Mouse (Mus musculus) kidney, postnatal 14 days (tissue): Measurements from ENCODE around the gene Aldh1a2.

Experiments used
- DNase-seq: peaks from one replicate; pipeline ENCODE4 v3.0.0; 2022; ENCODE audit warnings: mixed read lengths

Aldh1a2 gene

DNA sequence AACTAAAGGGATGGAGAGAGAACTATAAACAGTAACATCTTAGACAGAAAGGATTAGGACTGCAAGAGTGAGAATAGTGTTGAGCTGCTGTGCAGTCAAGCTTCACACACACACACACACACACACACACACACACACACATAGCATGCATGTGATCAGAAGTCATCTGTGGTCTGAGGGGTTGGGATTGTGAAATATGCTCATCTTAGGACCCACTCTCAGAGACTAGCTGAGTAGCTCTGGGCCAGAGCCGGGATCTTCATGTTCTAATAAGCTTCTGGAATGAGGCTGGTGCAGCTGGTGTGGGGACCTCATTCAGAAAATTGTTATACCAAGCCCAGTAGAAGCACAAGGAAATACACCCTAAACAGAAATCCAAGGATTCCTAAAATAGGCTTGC lies 75.1 kb downstream of the Aldh1a2 start:
- no peak for DNase-seq

GRCm38 (mm10) chr9:71295501-71295900 lies 79.9 kb downstream of the Aldh1a2 start:
- DNase-seq: no peak

DNA sequence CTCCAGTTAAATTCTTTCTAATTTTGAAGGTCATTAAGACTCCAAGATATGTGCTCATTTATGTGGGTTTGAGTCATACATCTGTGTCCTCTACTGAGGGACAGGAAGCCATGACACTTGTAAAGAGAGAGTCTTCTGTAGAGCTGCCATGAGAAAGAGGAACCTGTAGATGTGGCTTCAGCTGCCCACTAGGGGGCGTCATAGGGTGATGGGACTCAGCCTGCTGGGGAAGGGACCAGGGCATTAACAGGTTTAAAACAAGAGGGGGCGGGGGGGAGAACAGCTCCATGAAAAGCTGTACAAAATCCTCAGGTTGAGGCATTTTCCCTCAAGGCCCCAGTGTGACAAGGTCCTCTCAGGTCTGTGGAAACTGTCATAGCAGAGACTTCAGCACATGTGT lies 88.0 kb downstream of the Aldh1a2 start:
- no peak for DNase-seq

DNA sequence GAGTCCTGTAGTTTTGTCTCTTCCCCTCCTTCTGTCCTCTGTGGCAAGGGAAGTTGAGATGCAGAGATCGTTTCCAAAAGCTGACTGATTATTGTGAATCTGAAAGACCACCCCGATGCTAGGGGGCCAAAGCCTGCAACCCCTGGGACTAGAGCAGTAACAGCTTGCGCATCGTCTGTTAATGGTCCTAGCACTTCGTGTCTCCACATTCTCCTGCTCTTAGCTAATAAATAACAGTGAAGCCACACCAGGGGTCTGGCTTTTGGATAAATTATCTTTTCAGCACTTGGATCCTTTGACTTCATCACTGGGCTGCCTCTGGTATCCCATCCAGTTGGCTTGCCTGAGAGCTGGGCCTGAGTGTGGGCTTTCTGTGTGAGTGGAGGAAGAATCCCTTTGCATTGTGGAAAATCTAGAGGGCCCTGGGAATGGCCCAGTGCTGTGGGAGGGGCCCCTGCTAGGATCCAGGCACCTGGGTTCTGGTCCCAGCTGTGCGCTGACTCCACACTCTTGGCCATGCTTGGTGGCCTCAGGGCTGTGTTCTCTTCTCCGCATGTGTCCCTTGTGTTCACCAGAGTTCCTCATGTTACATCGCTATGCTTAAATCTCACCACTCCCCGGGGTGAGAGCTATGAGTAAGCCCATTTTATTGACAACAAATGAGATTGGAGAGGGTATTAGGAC lies 91.7 kb downstream of the Aldh1a2 start:
- DNase-seq: no peak

DNA sequence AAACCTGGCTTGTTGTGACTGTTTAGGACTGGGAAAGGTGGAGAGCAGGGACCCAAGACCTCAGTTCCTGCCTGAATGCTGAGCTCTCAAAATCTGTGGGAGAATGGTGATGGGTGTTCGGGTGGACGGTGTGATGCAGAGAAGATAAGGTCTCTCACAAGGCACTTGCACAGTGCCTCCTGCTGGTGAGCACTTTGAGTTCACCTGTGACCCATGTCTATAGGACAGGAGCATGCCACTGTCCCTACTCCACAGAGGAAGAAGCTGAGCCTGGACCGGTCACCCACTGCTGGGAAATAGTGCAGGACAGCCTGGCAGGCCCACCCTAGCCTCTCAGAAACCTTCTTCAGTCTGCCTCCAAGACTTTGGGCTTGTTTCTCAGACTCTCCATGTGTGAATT lies 100.4 kb downstream of the Aldh1a2 start:
- DNase-seq: no peak

DNA sequence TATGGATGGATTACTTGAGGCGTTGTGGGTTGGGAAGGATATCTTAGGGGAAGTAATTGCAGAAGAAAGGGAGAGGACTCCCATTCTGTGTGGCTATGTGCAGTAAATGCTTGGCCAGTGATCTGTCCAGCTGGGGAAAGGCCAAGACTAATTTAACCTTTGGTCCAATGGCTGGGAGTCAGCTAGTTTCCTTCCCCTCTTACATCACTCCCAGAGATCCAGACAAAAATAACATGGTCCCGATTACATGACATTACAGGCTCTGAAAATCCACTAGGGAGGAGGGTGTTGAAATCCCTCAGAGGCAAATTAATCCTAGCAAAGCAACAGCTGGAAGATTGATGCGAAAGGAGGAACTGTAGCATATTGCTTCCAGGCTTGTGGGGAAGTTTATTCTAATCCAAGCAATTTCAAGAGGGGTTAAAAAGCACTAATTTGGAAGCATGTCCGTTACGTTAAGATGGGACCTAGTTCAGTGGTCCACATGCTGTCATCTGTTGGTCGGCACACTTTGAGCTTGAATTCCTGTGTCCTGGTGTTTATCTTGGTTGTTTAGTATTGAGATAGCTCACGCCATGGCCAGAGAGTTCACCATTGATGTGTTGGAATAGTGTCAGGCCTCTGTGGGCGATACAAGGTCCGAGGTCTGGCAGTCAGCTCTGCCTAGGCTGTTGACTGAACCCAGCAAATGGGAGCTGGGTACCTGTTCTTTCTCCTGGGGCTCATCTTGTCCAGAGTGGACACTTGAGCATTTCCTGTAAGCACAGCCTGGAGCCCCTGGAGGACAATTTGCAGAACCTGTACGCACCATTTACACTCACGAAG lies 101.7 kb downstream of the Aldh1a2 start:
- peak; percentile 87 for DNase-seq

DNA sequence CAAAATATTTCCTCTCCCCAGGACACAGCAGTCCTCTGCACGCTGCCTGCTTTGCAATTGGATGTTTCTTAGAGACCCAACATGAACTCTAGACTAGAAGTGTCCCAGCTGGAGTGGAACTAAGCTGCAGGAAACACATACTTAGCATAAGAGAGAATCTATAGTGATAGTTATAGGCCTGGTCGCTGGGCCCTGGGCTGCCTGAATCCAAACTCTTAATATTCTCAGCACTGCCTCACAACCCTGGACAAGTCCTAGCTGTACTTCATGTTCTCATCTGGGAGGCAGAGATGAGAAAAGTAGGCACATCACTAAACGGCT lies 102.3 kb downstream of the Aldh1a2 start:
- DNase-seq: peak; percentile 19

- no peak for DNase-seq
Measured at GRCm38 (mm10) chr9:71319776-71320175, 104.2 kb downstream of the Aldh1a2 start.

DNA sequence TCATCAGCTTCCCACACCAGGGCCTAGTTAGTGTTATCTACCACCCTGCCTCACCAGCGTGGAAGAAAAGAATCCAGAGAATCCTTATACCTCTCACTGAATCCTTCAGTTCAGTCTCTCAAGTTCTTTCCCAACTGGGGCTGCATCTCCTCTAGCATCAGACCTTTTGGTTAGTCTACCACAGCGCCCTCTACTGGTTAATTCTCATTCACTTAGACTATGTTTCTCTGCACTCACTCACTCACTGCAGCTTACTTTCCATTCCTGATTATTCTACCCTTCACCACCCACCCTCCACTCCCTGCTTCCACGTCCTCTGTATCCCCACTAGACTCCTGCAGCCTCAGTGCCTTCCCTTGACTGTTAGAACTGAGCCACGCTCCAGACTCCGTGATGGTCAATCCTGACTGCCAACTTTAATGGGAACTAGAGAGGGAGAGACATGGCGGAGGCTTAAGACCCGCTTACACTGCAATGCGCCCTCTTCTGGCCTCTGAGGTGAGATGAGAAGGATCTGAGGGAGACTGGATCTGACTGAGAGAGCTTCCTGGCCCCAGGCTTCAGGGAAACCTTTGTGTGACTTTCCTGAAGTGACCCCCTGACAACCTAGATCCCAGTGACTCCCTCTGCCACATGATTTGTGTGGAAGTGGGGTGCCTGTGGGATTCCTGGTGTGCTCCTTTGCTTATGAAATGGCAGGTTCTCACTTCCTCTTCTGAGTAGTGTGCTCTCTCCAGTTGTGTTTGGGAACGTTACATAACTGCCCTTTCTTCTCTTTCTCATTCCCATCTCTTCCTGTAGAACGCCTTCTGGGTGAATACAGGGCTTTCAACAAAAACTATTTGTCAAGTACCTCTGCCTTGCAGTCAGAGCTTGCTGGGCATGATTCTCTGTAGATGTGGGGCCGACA lies 104.9 kb downstream of the Aldh1a2 start:
- no peak for DNase-seq

DNA sequence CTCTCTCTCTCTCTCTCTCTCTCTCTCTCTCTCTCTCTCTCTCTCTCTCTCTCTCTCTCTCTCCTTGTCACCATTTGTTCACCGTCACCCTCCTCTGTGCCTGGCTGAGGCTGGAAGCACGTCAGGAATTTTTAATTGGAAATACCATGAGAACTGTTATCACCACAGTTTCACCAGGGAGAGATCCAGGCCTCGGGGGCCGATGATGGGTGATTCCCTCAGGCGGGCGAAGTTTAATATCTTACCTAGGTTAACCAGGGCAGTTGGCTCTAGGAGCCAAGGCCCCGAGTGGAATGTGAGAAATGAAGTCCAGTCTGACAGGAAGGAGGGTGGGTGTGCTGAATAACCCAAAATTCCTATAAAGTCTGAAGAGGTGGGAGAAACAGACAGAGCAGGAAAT lies 105.8 kb downstream of the Aldh1a2 start:
- peak; percentile 74 for DNase-seq

GRCm38 (mm10) chr9:71321871-71322270 lies 106.3 kb downstream of the Aldh1a2 start:
- DNase-seq: peak; percentile 47

DNA sequence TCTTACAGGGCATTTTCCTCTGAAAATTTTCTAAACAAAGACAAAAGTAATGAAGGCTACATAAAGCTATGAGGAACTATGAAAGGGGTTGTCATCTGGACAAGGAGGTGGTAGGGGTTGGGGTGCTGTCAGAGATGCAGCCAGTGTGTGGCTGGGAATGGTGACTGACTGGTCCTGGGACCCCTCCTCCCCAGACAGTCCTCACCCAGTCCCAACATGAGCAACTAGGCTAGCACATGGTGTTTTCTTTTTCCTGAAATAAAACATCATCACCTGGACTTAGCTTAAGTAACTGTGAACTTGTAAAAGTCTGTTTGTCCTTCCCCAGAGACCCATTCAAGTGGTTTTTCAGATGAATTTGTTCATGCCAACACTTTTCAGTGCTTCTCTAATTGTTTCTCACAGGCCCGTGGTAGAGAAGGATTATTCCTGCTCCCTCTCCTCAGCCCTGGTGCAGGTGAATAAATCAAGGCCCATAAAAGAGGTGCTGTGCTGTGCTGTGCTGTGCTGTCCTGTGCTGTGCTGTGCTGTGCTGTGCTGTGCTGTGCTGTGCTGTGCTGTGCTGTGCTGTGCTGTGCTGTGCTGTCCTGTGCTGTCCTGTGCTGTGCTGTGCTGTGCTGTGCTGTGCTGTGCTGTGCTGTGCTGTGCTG lies 107.8 kb downstream of the Aldh1a2 start:
- no peak for DNase-seq

DNA sequence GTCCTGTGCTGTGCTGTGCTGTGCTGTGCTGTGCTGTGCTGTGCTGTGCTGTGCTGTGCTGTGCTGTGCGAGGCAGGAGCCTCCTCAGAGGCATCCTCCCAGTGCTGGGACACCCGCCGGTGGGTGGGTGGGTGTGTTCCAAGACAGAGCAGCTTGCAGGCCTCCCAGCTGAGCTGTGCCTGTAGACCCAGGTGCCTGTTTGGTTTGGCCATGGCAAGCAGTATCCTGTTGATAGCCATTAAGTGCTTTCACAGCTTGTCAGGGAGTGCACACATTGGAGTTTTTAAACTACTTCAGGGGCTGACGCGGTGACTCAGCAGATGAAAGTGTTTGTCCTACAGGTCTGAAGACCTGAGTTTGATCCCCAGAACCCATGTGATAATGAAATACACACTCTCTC lies 108.5 kb downstream of the Aldh1a2 start:
- DNase-seq: no peak

GRCm38 (mm10) chr9:71326261-71326660 lies 110.7 kb downstream of the Aldh1a2 start:
- no peak for DNase-seq

- DNase-seq: no peak
Measured at GRCm38 (mm10) chr9:71331661-71332060, 116.1 kb downstream of the Aldh1a2 start.

- no peak for DNase-seq
Measured at GRCm38 (mm10) chr9:71336674-71337073, 121.1 kb downstream of the Aldh1a2 start.

GRCm38 (mm10) chr9:71337425-71337824 lies 121.8 kb downstream of the Aldh1a2 start:
- DNase-seq: no peak

DNA sequence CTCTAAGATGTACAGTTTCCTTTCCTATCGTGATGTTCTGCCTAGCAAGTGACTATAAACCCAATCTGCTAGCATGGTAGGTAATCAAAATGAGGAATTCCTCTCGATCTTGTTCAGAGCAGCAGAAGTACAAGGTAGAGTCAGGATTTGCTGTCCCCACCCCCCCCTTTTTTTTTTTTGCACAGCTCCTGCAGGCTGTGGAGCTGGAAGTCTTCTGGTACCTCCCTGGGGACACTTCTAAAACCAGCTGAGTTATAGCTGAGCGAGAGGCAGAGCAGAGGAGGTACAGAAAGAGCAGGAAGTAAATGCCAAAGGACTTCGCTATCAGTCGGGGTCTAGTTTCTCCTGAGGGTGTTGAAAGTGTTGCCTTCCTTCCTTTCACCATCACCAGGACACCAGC lies 124.5 kb downstream of the Aldh1a2 start:
- no peak for DNase-seq
